Mouse (Mus musculus) bone marrow macrophage, adult 2 months (primary cell): ENCODE measurements around the gene Comt.

ENCODE experiments used
- CTCF ChIP-seq: IDR thresholded peaks from 2 replicates; pipeline ENCODE4 v1.5.1; 2012; ENCODE audit warnings: low read depth, mild to moderate bottlenecking, low read length, moderate library complexity
- POLR2A ChIP-seq: IDR thresholded peaks from 2 replicates; pipeline ENCODE4 v1.6.1; 2012; ENCODE audit warnings: mild to moderate bottlenecking, low read depth, low read length, borderline replicate concordance

DNA sequence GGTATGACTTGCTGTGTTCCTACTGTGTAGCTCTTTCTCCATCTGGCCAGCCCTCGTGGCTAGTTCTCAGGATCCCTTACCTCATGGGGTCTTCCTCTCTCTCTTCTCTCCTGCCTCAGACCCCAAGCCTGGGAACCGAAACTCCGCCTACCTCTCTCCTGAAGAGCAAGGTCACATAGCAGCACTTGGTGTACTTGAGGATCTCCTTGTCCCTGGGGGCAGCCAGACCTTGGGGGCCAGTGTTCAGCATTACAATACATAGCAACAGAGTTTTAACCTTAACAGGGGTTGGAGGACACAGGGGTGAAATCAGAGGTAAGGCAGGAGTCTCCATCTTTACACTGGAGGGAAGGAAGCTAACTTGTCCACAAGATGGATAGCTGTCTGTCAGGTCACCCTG is 39.7 kb downstream of the Comt start:
- TF ChIP-seq CTCF = no peak
- no peak for TF ChIP-seq POLR2A
